Mouse (Mus musculus) embryonic fibroblast, embryonic 13.5 days (primary cell): ENCODE results near the gene 6030468B19Rik.

Experiments
- CTCF ChIP-seq: IDR thresholded peaks from 2 replicates; pipeline ENCODE4 v1.5.1; 2011; ENCODE audit warnings: mild to moderate bottlenecking, control low read depth, low read length, moderate library complexity, borderline replicate concordance; ENCODE audit not compliant: insufficient read depth
- POLR2A ChIP-seq: IDR thresholded peaks from 2 replicates; pipeline ENCODE4 v1.6.1; 2011; ENCODE audit warnings: low read depth, mild to moderate bottlenecking, control low read depth, low read length, moderate library complexity

GRCm38 (mm10) chr11:117855360-117855759 lies 57.9 kb downstream of the 6030468B19Rik start:
- TF ChIP-seq CTCF (no peak), POLR2A (no peak)
